Mouse (Mus musculus) heart, embryonic 13.5 days (tissue): ENCODE results near the gene Zfp644. TPM values are rescaled to one million over a fixed set of nuclear protein-coding genes. Genes with fewer than 3 reads are reported as not detected.

ENCODE experiments used
- ATAC-seq: fragments of 200-750 bp; cut with Nextera tagmentation; 2 replicates; pipeline ENCODE4 v1.8.0; 2017; ENCODE audit warnings: moderate TSS enrichment; ENCODE audit not compliant: insufficient number of reproducible peaks, low FRiP score, low TSS enrichment; ENCODE audit errors: extremely low read depth
- H3K27ac ChIP-seq: fragments of 300-500 bp; sonication (generic); replicated peaks from 2 replicates; pipeline ENCODE4 v1.5.1; 2015; ENCODE audit warnings: moderate library complexity, mild to moderate bottlenecking, inconsistent platforms
- H3K27me3 ChIP-seq: fragments of 300-500 bp; sonication (generic); replicated peaks from 2 replicates; pipeline ENCODE4 v1.6.1; 2015; ENCODE audit warnings: mild to moderate bottlenecking, inconsistent platforms
- H3K36me3 ChIP-seq: fragments of 300-500 bp; sonication (generic); 2 replicates; pipeline ENCODE4 v1.6.1; 2015; ENCODE audit warnings: mild to moderate bottlenecking, inconsistent platforms
- H3K4me1 ChIP-seq: fragments of 300-500 bp; sonication (generic); 2 replicates; pipeline ENCODE4 v1.6.1; 2015; ENCODE audit warnings: inconsistent platforms
- H3K4me2 ChIP-seq: fragments of 300-500 bp; sonication (generic); 2 replicates; pipeline ENCODE4 v1.6.1; 2015; ENCODE audit warnings: inconsistent platforms, mild to moderate bottlenecking, moderate library complexity
- H3K4me3 ChIP-seq: fragments of 300-500 bp; sonication (generic); 2 replicates; pipeline ENCODE4 v1.5.1; 2015; ENCODE audit warnings: moderate library complexity, mild to moderate bottlenecking, inconsistent platforms
- H3K9ac ChIP-seq: fragments of 300-500 bp; sonication (generic); 2 replicates; pipeline ENCODE4 v1.6.1; 2015; ENCODE audit warnings: inconsistent platforms, mild to moderate bottlenecking, moderate library complexity
- H3K9me3 ChIP-seq: fragments of 300-500 bp; sonication (generic); 2 replicates; pipeline ENCODE4 v1.6.1; 2016; ENCODE audit warnings: inconsistent platforms
- WGBS: fragments of 180-500 bp; shearing (Covaris S2); methylation state at CpG from one replicate; pipeline ENCODE4 v1.1.7; 2015; ENCODE audit warnings: mixed read lengths; 5-methylcytosine and 5-hydroxymethylcytosine counted together
- polyA plus RNA-seq: library from polyadenylated mRNA; unstranded; fragments of >200 nt; fragmentation: Nextera tagmentation; extraction: Ambion mirVana; gene quantifications from 2 replicates; pipeline ENCODE4 v1.2.1, GENCODE M21; 2015

Gene Zfp644
- polyA plus RNA-seq, 1 experiment from 2014 or later = 38.5 TPM

DNA sequence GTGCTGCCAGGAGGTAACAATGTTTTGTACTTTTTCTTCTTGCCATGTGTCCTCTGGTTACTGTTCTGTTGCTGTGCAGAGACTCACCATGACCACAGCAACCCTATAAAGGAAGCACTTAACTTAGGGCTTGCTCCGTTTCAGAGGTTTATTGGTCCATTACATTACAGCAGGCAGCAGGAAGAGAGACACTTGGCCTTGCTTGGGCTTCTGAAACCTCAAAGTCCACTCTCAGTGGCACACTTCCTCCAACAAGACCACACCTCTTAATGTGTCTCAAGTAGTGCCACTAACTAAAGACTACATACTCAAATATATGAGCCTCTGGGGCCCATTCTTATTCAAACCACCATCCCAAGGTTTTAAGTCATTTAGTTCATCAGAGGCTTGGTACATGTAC lies 36.2 kb downstream of the Zfp644 start:
- Histone ChIP-seq H3K4me1 (peaks cover 2% of the 10 kb centered on the region; the same call in 1 of the 2 replicates), H3K9me3 (no peaks in the 10 kb centered on the region), H3K27me3 (no peaks in the 10 kb centered on the region), H3K27ac (no peak overlapping the region), H3K4me3 (no peak overlapping the region), H3K9ac (no peak overlapping the region), H3K4me2 (no peak overlapping the region), H3K36me3 (peaks cover 41% of the 10 kb centered on the region)
- no peak for ATAC-seq
- 78% methylated on average over 1 of the region's 1 CpGs for WGBS

DNA sequence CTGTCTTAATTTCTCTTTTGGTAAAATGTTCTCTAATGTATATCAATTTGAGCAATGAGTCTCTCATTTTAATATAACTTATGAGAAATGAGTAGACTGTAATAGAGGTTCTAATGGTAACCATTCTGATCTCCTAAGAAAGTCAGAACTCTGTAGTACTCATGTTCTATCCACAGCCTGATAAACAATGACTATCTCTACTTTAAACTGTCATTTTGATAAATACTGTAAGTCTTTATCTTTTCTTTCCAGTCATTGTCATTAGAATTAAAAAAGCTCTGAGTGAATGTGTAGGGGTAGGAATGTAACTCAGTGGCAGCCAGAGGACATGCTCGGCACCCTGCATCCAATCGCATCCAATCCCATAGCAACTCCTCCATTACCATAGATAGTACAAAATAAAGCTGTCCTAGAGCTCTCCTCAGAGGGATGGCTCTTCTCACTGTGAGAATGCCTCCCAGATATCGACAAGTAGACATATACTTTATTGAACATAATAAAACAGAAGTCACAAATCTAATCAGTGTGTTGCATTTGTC lies 44.2 kb downstream of the Zfp644 start:
- peaks cover 4% of the 10 kb centered on the region; the same call in 1 of the 2 replicates for H3K4me1 ChIP-seq
- no peaks in the 10 kb centered on the region for H3K27me3 ChIP-seq
- H3K4me2 ChIP-seq = no peak overlapping the region
- H3K36me3 ChIP-seq = peaks cover 36% of the 10 kb centered on the region
- WGBS = 77% methylated on average over 3 of the region's 3 CpGs
- no peak for ATAC-seq
- H3K27ac ChIP-seq = no peak overlapping the region
- no peak overlapping the region for H3K4me3 ChIP-seq
- H3K9me3 ChIP-seq = no peaks in the 10 kb centered on the region
- no peak overlapping the region for H3K9ac ChIP-seq

DNA sequence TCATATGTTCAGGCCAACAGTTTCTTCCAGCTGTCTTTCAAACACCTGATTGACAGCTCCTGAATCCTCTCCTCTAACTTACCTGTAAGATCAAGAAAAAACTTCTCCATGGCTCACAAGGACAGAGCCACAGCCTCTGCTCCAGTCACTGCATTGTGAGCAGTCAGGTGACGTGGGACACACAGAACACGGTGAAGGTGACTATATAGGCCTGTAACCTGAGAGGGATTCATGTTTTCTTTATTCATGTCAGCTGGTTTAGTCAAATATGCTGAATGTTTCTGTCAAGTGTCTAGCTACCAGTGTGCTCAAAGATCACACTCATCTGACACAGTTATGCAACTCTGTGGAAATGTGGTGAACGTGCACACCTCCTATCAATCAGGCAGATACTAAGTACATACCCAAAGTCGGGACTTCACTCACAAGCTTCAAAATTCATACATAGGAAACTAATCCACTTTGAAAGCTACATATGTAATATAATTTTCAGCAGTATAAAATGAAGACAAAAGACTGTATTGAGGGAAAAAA lies 44.8 kb downstream of the Zfp644 start:
- Histone ChIP-seq H3K4me2 (no peak overlapping the region), H3K27me3 (no peaks in the 10 kb centered on the region), H3K36me3 (peaks cover 36% of the 10 kb centered on the region), H3K9ac (no peak overlapping the region), H3K9me3 (no peaks in the 10 kb centered on the region), H3K27ac (no peak overlapping the region), H3K4me3 (no peak overlapping the region), H3K4me1 (peaks cover 4% of the 10 kb centered on the region; the same call in 1 of the 2 replicates)
- 84% methylated on average over 4 of the region's 4 CpGs for WGBS
- ATAC-seq = no peak

DNA sequence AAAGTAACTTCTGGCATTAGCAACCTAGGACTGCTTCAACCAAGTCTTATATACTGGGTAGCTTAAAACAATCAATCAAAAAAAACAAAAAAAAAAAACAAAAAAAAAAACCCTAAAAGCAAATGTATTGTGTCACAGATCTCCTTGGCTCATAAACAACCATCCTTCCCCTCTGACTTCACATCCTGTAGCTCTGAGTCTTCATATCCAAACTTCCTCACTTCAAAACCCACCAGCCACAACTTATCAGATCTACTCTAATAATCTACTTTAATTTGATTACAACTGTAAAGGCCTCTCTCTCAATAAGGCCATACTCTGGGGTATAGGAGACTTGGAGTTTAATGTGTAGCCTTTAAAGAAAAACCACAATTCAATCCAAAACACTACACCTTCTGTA lies 47.1 kb downstream of the Zfp644 start:
- Histone ChIP-seq H3K36me3 (peaks cover 19% of the 10 kb centered on the region), H3K27me3 (no peaks in the 10 kb centered on the region), H3K9ac (no peak overlapping the region), H3K4me1 (peaks cover 4% of the 10 kb centered on the region; the same call in 1 of the 2 replicates), H3K9me3 (no peaks in the 10 kb centered on the region), H3K27ac (no peak overlapping the region), H3K4me3 (no peak overlapping the region), H3K4me2 (no peak overlapping the region)
- no peak for ATAC-seq

DNA sequence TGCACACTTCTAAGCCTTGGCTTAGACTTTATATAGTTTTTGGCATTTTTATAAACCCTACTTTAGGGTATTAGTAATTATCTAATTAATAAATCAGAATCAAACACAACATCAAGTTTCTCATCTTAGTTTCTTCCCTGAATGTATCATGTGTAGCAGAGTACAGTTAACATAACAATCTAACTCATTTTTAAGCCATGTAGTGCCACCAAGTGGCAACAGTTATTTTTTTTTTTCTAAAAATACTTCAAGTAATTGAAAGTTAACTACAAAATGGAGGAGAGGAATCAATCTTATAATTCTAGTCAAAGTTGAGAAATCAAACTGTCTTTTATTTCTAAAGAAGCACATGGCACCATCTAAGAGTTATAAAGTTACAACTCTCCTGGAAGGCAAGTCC lies 47.6 kb downstream of the Zfp644 start:
- Histone ChIP-seq H3K27ac (no peak overlapping the region), H3K4me2 (no peak overlapping the region), H3K36me3 (peaks cover 15% of the 10 kb centered on the region; the same call in 1 of the 2 replicates), H3K27me3 (no peaks in the 10 kb centered on the region), H3K9ac (no peak overlapping the region), H3K4me1 (peaks cover 4% of the 10 kb centered on the region; the same call in 1 of the 2 replicates), H3K4me3 (no peak overlapping the region), H3K9me3 (no peaks in the 10 kb centered on the region)
- ATAC-seq = no peak

DNA sequence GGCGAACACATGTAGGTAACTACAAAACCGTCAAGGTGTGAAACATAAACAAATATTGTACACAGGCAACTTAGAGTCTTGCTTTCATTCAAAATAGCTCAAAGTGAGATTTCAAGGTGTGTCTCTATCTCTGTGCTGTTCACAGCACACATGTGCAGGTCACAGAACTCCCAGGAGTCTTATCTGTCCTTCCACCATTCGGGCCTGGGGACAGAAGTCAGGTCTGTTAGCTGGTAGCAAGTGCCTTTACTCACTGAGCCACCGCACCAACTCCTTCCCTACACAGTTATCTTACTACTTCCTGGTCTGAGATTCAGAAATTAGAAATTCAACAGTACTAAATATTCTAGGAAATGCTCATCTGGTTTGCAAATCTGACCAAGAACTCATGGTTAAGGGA lies 53.7 kb downstream of the Zfp644 start:
- Histone ChIP-seq H3K4me2 (no peak overlapping the region), H3K36me3 (peaks cover 2% of the 10 kb centered on the region; the same call in 1 of the 2 replicates), H3K9ac (no peak overlapping the region), H3K27ac (no peak overlapping the region), H3K27me3 (no peaks in the 10 kb centered on the region), H3K4me1 (peaks cover 15% of the 10 kb centered on the region), H3K4me3 (no peak overlapping the region), H3K9me3 (no peaks in the 10 kb centered on the region)
- WGBS = 79% methylated on average over 4 of the region's 4 CpGs
- no peak for ATAC-seq

DNA sequence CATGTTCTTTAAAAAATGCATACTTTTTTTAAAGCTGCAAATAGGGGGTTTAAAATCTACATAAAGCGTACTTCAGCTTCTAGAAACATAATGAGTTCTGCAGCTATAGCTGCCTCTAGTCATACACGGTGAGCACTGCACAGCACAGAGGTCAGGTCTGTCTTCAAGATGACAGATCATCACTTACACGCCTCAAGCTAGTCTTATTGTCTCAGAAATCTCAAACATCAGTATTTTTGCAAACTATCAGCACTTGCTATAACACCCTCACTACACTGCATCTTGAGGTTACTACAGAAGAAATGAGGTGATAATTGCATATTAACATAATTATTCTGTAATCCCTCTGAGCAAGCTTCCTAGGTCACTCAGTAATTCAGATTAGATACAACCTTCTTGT lies 55.2 kb downstream of the Zfp644 start:
- no peak overlapping the region for H3K4me2 ChIP-seq
- 78% methylated on average over 3 of the region's 3 CpGs for WGBS

DNA sequence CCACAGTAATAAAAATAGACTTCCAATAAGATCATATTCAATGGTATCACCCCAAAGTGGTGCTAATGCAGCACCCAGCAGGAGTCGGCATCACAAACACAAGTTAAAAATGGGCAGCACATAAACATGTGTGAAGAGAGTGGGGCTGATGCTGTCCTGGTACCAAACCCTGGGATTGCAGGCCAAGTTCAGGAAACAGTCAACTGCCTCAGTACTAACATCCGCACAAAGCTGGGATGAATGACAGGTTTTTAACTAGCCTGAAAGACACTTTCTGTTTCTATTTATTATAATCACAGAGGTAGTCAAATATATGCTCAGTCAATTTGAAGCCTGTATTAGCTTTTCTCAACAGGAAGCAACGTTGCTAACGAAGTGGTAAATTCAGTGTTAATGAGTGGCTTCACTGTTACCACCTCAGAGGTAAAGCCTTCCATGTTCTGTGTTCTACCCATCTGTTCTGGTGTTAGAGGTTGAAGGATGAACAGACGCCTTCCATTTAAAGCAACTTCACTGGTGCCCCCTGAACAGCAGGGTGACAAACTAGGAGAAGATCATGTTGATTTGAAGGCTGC lies 56.8 kb downstream of the Zfp644 start:
- Histone ChIP-seq H3K4me1 (peaks cover 15% of the 10 kb centered on the region), H3K27ac (no peak overlapping the region), H3K27me3 (no peaks in the 10 kb centered on the region), H3K9ac (no peak overlapping the region), H3K4me2 (no peak overlapping the region), H3K36me3 (peaks cover 33% of the 10 kb centered on the region), H3K9me3 (no peaks in the 10 kb centered on the region), H3K4me3 (no peak overlapping the region)
- no peak for ATAC-seq
- WGBS = 72% methylated on average over 5 of the region's 5 CpGs

More for the DNA sequence above, 55.2 kb downstream of the Zfp644 start:
- Histone ChIP-seq H3K9ac (no peak overlapping the region), H3K4me1 (peaks cover 15% of the 10 kb centered on the region), H3K4me3 (no peak overlapping the region), H3K36me3 (peaks cover 17% of the 10 kb centered on the region), H3K27ac (no peak overlapping the region), H3K27me3 (no peaks in the 10 kb centered on the region), H3K9me3 (no peaks in the 10 kb centered on the region)
- ATAC-seq = no peak

DNA sequence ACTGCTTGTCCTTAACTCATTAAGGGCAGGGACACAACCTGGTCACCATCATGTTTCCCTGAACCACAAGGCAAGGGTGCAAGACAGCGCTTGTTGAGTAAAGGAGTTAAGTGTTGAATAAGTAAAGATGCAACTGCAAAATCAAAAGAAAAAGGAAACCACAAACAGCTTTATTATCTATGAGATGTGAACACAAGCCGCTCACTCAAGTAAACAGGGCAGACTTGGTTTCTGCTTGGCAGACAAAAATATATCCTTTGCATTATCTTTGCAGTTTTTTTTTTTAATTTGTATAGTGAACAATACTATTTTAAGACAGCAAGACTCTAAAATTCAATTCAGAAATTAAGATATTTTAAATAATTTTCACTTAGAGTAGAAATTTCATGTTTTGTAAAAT lies 57.5 kb downstream of the Zfp644 start:
- no peak overlapping the region for H3K4me3 ChIP-seq
- no peak overlapping the region for H3K4me2 ChIP-seq
- no peak overlapping the region for H3K27ac ChIP-seq
- H3K9ac ChIP-seq = no peak overlapping the region
- peaks cover 15% of the 10 kb centered on the region for H3K4me1 ChIP-seq
- no peaks in the 10 kb centered on the region for H3K9me3 ChIP-seq
- ATAC-seq = no peak
- peaks cover 38% of the 10 kb centered on the region for H3K36me3 ChIP-seq
- no peaks in the 10 kb centered on the region for H3K27me3 ChIP-seq
- WGBS = 87% methylated on average over 2 of the region's 2 CpGs

DNA sequence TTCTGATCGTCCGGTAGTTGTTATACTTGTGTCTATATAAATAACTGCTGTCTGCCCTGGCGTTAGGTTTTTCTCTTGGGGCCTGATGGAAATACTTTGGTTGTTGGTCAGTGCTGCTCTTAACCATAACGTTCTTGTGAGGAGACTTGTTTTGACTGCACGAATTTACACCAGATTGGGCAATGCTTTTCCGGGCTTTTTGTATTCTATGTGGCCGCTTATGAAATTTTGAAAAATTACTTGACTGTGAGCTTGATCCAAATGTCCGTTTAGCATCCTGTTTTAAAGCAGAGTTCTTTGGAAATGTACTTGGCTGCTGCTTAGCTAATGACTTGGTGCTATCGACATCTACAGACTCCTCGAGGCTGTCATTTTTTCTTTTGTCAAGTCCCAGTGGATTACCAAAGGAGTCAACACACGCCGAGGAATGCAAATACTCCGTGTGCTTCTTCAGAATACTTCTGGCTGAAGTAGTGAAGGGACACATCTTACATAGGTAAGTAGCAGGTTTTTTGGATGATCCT lies 60.6 kb downstream of the Zfp644 start:
- peaks cover 53% of the 10 kb centered on the region for H3K36me3 ChIP-seq
- H3K4me3 ChIP-seq = no peak overlapping the region
- no peaks in the 10 kb centered on the region for H3K9me3 ChIP-seq
- no peak overlapping the region for H3K9ac ChIP-seq
- no peaks in the 10 kb centered on the region for H3K27me3 ChIP-seq
- H3K4me2 ChIP-seq = no peak overlapping the region
- no peak overlapping the region for H3K27ac ChIP-seq
- peaks cover 16% of the 10 kb centered on the region for H3K4me1 ChIP-seq
- WGBS = 86% methylated on average over 13 of the region's 13 CpGs
- ATAC-seq = no peak

DNA sequence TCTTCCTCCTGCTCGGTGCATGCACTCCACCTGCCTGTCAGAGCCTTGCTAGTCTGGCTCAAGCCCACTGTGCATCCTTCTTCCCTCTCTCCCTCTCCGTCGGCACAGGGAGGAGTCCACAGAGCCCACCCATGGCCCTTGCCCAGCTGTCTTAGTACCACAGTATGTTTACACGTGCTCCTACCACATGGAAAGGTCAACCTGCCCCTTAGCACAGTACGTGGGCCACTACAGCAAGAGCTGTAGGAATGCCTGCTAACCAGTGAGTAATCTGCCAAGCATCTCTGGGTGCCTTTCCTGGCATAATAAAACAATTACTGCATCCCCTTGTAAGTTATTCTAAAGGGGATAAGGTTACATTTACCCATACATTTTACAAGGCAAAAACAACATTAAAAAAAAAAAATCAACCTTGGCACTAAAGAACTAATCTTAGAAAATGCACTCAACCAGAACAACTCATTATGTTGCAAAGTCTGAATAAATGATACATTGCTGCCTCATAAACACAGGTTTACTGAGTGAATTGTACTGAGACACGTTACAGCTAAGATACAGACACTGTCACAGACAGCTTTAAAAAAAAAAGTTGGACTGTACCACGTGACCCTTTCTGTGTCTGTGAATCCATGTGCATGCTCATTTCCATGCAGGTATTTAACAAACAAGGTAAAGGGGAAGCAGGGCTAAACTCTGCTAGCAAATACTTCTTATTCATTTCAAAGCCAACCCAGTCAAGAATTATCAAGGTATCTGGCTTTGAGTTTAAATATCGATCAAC lies 68.5 kb downstream of the Zfp644 start:
- Histone ChIP-seq H3K27ac (no peak overlapping the region), H3K4me3 (no peak overlapping the region), H3K36me3 (peaks cover 33% of the 10 kb centered on the region), H3K4me1 (peaks cover 39% of the 10 kb centered on the region), H3K9ac (no peak overlapping the region), H3K27me3 (no peaks in the 10 kb centered on the region), H3K9me3 (no peaks in the 10 kb centered on the region), H3K4me2 (no peak overlapping the region)
- ATAC-seq = no peak
- WGBS = 70% methylated on average over 8 of the region's 8 CpGs
